ENCODE assay signal across 9 mouse cellular contexts in the genomic region with DNA sequence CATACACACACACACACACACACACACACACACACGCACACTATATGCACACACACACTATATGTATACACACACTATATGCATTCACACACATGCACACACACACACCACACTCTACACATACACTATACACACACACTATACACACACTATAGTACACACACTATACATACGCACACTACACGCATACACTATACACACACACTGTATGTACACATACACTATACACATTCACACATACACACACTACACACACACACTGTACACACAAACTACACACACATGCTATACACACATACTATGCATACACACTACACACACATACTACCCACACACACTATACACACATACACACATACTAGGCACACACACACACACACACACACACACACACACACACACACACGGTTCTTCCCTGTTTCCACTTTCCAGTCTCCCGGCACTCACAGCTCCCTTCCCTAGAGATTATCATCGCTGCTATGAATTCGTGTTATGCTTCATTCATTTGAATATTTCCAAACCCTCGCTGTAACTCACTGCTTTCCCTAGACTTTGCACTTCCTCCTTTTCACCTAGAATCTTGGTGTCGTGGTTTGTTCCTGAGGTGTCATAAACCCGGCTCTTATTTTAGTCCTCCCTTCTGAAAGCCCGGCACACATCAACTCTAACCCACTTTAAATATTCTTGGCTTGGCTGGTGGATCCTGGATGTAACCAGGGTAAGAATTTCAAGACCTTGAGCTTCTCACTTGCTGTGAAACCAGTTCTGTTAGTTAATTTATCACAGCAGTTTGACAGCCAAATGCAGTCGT. TPM values are rescaled to one million over a fixed set of nuclear protein-coding genes. Genes with fewer than 3 reads are reported as not detected.
DNase-seq lines count a peak whose midpoint lies in the region; ATAC-seq and TF ChIP-seq lines count a peak whose summit lies in the region.
"Had no signal": no experiment of that assay in that cellular context is flagged by ENCODE, and none has a peak within 500 bp of the region (broad histone marks: within the 10 kb centered on the region; RNA-seq: fewer than 3 reads in every experiment).

No protein-coding gene starts in this region.

- no peaks in the 10 kb centered on the region for H3K36me3 ChIP-seq in heart, embryonic 15.5 days
- no peaks in the 10 kb centered on the region for H3K36me3 ChIP-seq in CH12.LX (replicated peaks in 1 of 2; ENCODE audit: control insufficient read depth in 1 of 2, insufficient read depth in 1 of 2, low read length in 1 of 2)
- no peaks in the 10 kb centered on the region for H3K36me3 ChIP-seq in embryonic facial prominence, embryonic 13.5 days
- H3K36me3 ChIP-seq in limb, embryonic 12.5 days, result no peaks in the 10 kb centered on the region

- TF ChIP-seq RAD21 in CH12.LX (IDR thresholded peaks at IDR 0.05; ENCODE audit: low read depth, low read length), result no peak

- no peak overlapping the region for H3K9ac ChIP-seq in heart, embryonic 15.5 days
- H3K9ac ChIP-seq in CH12.LX (ENCODE audit: insufficient read depth, low read depth), result no peak overlapping the region
- no peak overlapping the region for H3K9ac ChIP-seq in embryonic facial prominence, embryonic 13.5 days
- H3K9ac ChIP-seq in limb, embryonic 12.5 days (replicated peaks), result no peak overlapping the region

- H3K27ac ChIP-seq in heart, embryonic 15.5 days, result peak overlapping the region; percentile 47
- no peak overlapping the region for H3K27ac ChIP-seq in CH12.LX (ENCODE audit: insufficient read depth, low read depth)
- 0 out of 2 replicates have a peak overlapping the region, but pooled peaks have one; percentile 55 for H3K27ac ChIP-seq in embryonic facial prominence, embryonic 13.5 days
- H3K27ac ChIP-seq in limb, embryonic 12.5 days, result peak overlapping the region; percentile 56

- no peak for TF ChIP-seq POLR2A in CH12.LX (IDR thresholded peaks at IDR 0.05; ENCODE audit: low read depth, low read length)

- peaks cover 43% of the 10 kb centered on the region for H3K4me1 ChIP-seq in heart, embryonic 15.5 days (replicated peaks)
- peaks cover 12 to 30% of the 10 kb centered on the region in 2 experiments for H3K4me1 ChIP-seq in CH12.LX (ENCODE audit: control insufficient read depth in 1 of 2, insufficient read depth in 2 of 2)
- peaks cover 46% of the 10 kb centered on the region for H3K4me1 ChIP-seq in embryonic facial prominence, embryonic 13.5 days
- H3K4me1 ChIP-seq in limb, embryonic 12.5 days (replicated peaks), result peaks cover 56% of the 10 kb centered on the region

- no peaks in the 10 kb centered on the region for H3K9me3 ChIP-seq in heart, embryonic 15.5 days (replicated peaks)
- no peaks in the 10 kb centered on the region for H3K9me3 ChIP-seq in CH12.LX (replicated peaks; ENCODE audit: low read length)
- no peaks in the 10 kb centered on the region for H3K9me3 ChIP-seq in embryonic facial prominence, embryonic 13.5 days
- no peaks in the 10 kb centered on the region for H3K9me3 ChIP-seq in limb, embryonic 12.5 days

- dilution Hi-C loops in CH12.LX (cut with MboI; ENCODE audit: extremely low pct_ligation_motif_present, extremely low pct_unique_long_range_greater_than_20kb, low sequenced_read_pairs), result no loop called here

- no peak overlapping the region for H3K4me3 ChIP-seq in heart, embryonic 15.5 days
- H3K4me3 ChIP-seq in CH12.LX (replicated peaks in 1 of 3; ENCODE audit: low read depth in 2 of 3, low read length in 2 of 3, poor library complexity in 1 of 3), result peak overlapping the region in 1 of 3 experiments; percentile 73
- H3K4me3 ChIP-seq in embryonic facial prominence, embryonic 13.5 days, result no peak overlapping the region
- no peak overlapping the region for H3K4me3 ChIP-seq in limb, embryonic 12.5 days (replicated peaks)

- TF ChIP-seq EP300 in CH12.LX (IDR thresholded peaks at IDR 0.05; ENCODE audit: low read length), result peak; percentile 91

- in situ Hi-C loops in CH12.LX (cut with MboI; ENCODE audit: low pct_ligation_motif_present, low pct_unique_long_range_greater_than_20kb, low sequenced_read_pairs), result no loop called here

- no peak for ATAC-seq in heart, embryonic 15.5 days (replicated peaks; ENCODE audit: insufficient number of reproducible peaks, insufficient read depth, low FRiP score, low read depth)
- no peak for ATAC-seq in embryonic facial prominence, embryonic 13.5 days (ENCODE audit: insufficient number of reproducible peaks, insufficient read depth, low FRiP score, low TSS enrichment, low read depth)
- peak; percentile 49; the same call in 1 of the 2 replicates for ATAC-seq in limb, embryonic 12.5 days (ENCODE audit: insufficient number of reproducible peaks, insufficient read depth, low FRiP score, low TSS enrichment, low read depth)

- 37% methylated on average over 12 of the region's 12 CpGs for WGBS in heart, embryonic 15.5 days
- 31% methylated on average over 12 of the region's 12 CpGs for WGBS in embryonic facial prominence, embryonic 13.5 days
- 53% methylated on average over 12 of the region's 12 CpGs for WGBS in limb, embryonic 12.5 days

- DNase-seq in heart, postnatal 36 days, result no peak
- DNase-seq in CH12.LX (ENCODE audit: extremely low read depth), result peak; percentile 71
- DNase-seq in adrenal gland, postnatal 25 days, result no peak
- no peak for DNase-seq in neural tube, embryonic 10.5 days (ENCODE audit: extremely low spot score, low spot score)
- DNase-seq: gastrocnemius, postnatal 10 days; thymus, postnatal 25 days had no signal

- H3K27me3 ChIP-seq in heart, embryonic 15.5 days, result no peaks in the 10 kb centered on the region
- no peaks in the 10 kb centered on the region for H3K27me3 ChIP-seq in CH12.LX (replicated peaks)
- H3K27me3 ChIP-seq in embryonic facial prominence, embryonic 13.5 days, result peaks cover 20% of the 10 kb centered on the region
- no peaks in the 10 kb centered on the region for H3K27me3 ChIP-seq in limb, embryonic 12.5 days

- no peak for TF ChIP-seq CTCF in CH12.LX (conservative IDR thresholded peaks at IDR 0.05 in 1 of 2, IDR thresholded peaks at IDR 0.05 in 1 of 2; ENCODE audit: low read depth in 2 of 2, low read length in 2 of 2)

- peak overlapping the region; percentile 31 for H3K4me2 ChIP-seq in heart, embryonic 15.5 days
- peak overlapping the region; percentile 82 for H3K4me2 ChIP-seq in CH12.LX (ENCODE audit: insufficient read depth, low read depth, poor library complexity, severe bottlenecking)
- H3K4me2 ChIP-seq in embryonic facial prominence, embryonic 13.5 days, result peak overlapping the region; percentile 37
- peak overlapping the region; percentile 33 for H3K4me2 ChIP-seq in limb, embryonic 12.5 days

- H3K79me2 ChIP-seq in CH12.LX (replicated peaks; ENCODE audit: control insufficient read depth, extremely low read depth, insufficient read depth, poor library complexity, severe bottlenecking), result no peaks in the 10 kb centered on the region

- intact Hi-C loops in heart, postnatal 36 days (cut with DNase I), result no loop called here

TF ChIP-seq in CH12.LX, 34 proteins besides CTCF, POLR2A, EP300 and RAD21:
- TF ChIP-seq MAFK (IDR thresholded peaks at IDR 0.05; ENCODE audit: insufficient replicate concordance, low read length), result peak; percentile 66; the same call in 1 of the 2 replicates
- TF ChIP-seq ZKSCAN1 (IDR thresholded peaks at IDR 0.05; ENCODE audit: borderline replicate concordance, low read depth, low read length), result no peak
- TF ChIP-seq CHD2 (IDR thresholded peaks at IDR 0.05; ENCODE audit: low read length), result peak; percentile 51; the same call in 1 of the 2 replicates
- no peak for TF ChIP-seq POLR2AphosphoS2 (IDR thresholded peaks at IDR 0.05; ENCODE audit: low read depth, low read length)
- TF ChIP-seq TBP (conservative IDR thresholded peaks at IDR 0.05; ENCODE audit: low read depth, low read length), result no peak
- 0 out of 2 replicates have a peak, but pooled peaks have one; percentile 17 for TF ChIP-seq MYC (IDR thresholded peaks at IDR 0.05; ENCODE audit: low read depth, low read length)
- TF ChIP-seq MEF2A (IDR thresholded peaks at IDR 0.05; ENCODE audit: borderline replicate concordance, low read depth, low read length), result peak; percentile 66; the same call in 1 of the 2 replicates
- no peak for TF ChIP-seq USF1 (IDR thresholded peaks at IDR 0.05; ENCODE audit: low read depth, low read length)
- TF ChIP-seq ETS1 (conservative IDR thresholded peaks at IDR 0.05; ENCODE audit: low read depth, low read length), result peak; percentile 65
- no peak for TF ChIP-seq ZMIZ1 (IDR thresholded peaks at IDR 0.05; ENCODE audit: low read depth, low read length)
- TF ChIP-seq TCF12 (IDR thresholded peaks at IDR 0.05; ENCODE audit: low read depth, low read length), result peak; percentile 35; the same call in 1 of the 2 replicates
- TF ChIP-seq MAX (IDR thresholded peaks at IDR 0.05; ENCODE audit: low read length), result 0 out of 2 replicates have a peak, but pooled peaks have one; percentile 31
- peak; percentile 75 for TF ChIP-seq IRF4 (IDR thresholded peaks at IDR 0.05; ENCODE audit: low read depth, low read length)
- peak; percentile 64; the same call in 1 of the 2 replicates for TF ChIP-seq SIN3A (IDR thresholded peaks at IDR 0.05; ENCODE audit: low read length)
- TF ChIP-seq JUND (conservative IDR thresholded peaks at IDR 0.05; ENCODE audit: low read depth, low read length), result peak; percentile 61
- peak; percentile 76; the same call in 1 of the 2 replicates for TF ChIP-seq RCOR1 (conservative IDR thresholded peaks at IDR 0.05; ENCODE audit: low read depth, low read length)
- TF ChIP-seq JUN (IDR thresholded peaks at IDR 0.05; ENCODE audit: insufficient read depth, low read depth, low read length), result peak; percentile 21; the same call in 1 of the 2 replicates
- TF ChIP-seq BHLHE40 (IDR thresholded peaks at IDR 0.05; ENCODE audit: low read depth, low read length), result peak; percentile 61
- peak; percentile 18; the same call in 1 of the 2 replicates for TF ChIP-seq ELF1 (IDR thresholded peaks at IDR 0.05; ENCODE audit: low read depth, low read length)

RNA-seq across cellular contexts. Expression of a gene that starts 15.4 kb away (rescaled TPM):
- polyA plus RNA-seq in heart, embryonic 15.5 days (2015; fragmentation: Nextera tagmentation; extraction: Ambion mirVana), result 38.7 and 45.7 TPM in 2 replicates
- 10 to 100 TPM; 33.4 to 40.0 TPM for total RNA-seq in heart, postnatal 36 days (2021)
- total RNA-seq in CH12.LX (2012; rRNA removed) (3.7 and 3.9 TPM in 2 replicates), CH12.LX (2014; rRNA removed) (4.8 and 4.9 TPM in 2 replicates)
- 6.1 and 7.5 TPM in 2 replicates for polyA plus RNA-seq in CH12.LX (2012; ENCODE audit: insufficient read length, low read depth)
- polyA plus RNA-seq in embryonic facial prominence, embryonic 13.5 days (2015; fragmentation: Nextera tagmentation; extraction: Ambion mirVana), result 67.0 and 71.3 TPM in 2 replicates
- polyA plus RNA-seq in limb, embryonic 12.5 days (2016; fragmentation: Nextera tagmentation; extraction: Ambion mirVana), result 106 and 119 TPM in 2 replicates
- 47.9 and 67.7 TPM in 2 replicates for total RNA-seq in adrenal gland, postnatal 25 days (2021)

Comparison
In these comparisons a context has a peak if more than half of its experiments do, and no peak if none do; other contexts are left out.
1. H3K4me2 ChIP-seq: peak in every context shown above with its lines; median percentile 82 in CH12.LX; 37 in embryonic facial prominence, embryonic 13.5 days; 33 in limb, embryonic 12.5 days; 31 in heart, embryonic 15.5 days.